Mouse (Mus musculus) urinary bladder, adult 18-20 months (tissue): ENCODE results near the gene Lrrc51.

Source experiments
- DNase-seq, 2 experiments: peaks; one replicate each; pipeline ENCODE4 v3.0.0; 2022; ENCODE audit warnings: low spot score in 2 of 2, mixed read lengths in 2 of 2

Lrrc51 gene

DNA sequence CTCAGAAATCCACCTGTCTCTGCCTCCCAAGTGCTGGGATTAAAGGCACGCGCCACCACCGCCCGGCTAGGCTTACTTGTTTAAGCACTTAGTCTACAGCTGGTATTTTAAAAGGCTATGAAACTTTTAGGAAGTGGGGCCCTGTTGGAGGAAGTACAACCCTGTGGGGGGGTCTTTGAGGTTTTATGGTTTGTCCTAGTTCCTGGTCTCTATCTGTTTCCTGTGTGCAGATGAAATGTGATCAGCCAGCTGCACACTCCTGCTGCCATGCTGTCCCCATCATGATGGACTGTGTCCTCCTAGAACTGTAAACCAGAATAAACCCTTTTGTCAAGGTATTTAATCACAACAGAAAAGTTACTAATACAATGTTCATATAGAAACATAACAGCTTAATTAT is 49.5 kb downstream of the Lrrc51 start:
- DNase-seq, result no peak

- DNase-seq, result no peak
Measured at GRCm38 (mm10) chr7:101882413-101883154, 51.1 kb downstream of the Lrrc51 start.

- DNase-seq, result no peak
Measured at GRCm38 (mm10) chr7:101880855-101881254, 52.8 kb downstream of the Lrrc51 start.

- DNase-seq, result no peak
Measured at GRCm38 (mm10) chr7:101875978-101876377, 57.7 kb downstream of the Lrrc51 start.

DNA sequence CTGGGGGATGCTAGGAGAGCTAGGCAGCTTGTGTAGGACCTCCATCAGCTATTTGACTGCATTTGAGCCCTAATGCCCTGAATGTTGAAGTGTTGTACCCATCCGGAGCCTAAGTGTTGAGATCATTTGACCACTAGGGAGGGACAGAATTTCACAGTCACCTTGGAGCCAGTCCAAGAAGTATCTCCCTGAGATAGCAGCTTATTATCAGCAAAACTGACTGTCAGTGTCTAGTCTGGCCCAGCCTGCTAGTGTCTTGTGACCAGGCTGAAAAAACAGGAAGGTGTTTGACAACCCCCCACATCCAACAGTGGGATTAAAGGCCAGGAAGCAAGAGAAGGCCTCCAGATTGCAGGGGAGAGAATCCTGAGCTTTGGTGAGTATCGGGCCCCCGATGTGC is 62.4 kb downstream of the Lrrc51 start:
- DNase-seq, result no peak

DNA sequence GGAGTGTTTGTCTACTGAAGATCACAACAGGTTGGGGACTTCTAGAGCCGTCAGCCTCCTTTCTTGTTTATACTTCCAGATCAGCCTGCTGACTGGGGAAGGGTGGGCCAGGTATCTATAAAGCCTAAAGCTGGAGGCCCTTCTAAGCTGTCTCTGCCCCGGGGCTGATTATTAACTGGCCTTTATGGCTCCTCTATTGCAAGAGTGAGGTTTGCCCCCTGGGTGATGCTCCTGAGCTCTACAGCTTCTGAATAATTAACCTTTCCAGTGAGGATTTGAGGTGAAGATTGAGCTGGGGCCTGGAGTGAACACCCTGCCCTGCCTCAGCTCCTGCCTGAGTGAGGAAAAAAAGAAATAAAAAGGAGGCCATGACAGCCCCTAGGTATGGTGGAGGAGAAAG is 63.1 kb downstream of the Lrrc51 start, which contains the start of gene Folr1:
Folr1 (minus strand) TSS at position 160 of the 400 bp plus-strand sequence.
- no peak for DNase-seq

- DNase-seq, result no peak
Measured at GRCm38 (mm10) chr7:101869163-101869500, 64.6 kb downstream of the Lrrc51 start.

DNA sequence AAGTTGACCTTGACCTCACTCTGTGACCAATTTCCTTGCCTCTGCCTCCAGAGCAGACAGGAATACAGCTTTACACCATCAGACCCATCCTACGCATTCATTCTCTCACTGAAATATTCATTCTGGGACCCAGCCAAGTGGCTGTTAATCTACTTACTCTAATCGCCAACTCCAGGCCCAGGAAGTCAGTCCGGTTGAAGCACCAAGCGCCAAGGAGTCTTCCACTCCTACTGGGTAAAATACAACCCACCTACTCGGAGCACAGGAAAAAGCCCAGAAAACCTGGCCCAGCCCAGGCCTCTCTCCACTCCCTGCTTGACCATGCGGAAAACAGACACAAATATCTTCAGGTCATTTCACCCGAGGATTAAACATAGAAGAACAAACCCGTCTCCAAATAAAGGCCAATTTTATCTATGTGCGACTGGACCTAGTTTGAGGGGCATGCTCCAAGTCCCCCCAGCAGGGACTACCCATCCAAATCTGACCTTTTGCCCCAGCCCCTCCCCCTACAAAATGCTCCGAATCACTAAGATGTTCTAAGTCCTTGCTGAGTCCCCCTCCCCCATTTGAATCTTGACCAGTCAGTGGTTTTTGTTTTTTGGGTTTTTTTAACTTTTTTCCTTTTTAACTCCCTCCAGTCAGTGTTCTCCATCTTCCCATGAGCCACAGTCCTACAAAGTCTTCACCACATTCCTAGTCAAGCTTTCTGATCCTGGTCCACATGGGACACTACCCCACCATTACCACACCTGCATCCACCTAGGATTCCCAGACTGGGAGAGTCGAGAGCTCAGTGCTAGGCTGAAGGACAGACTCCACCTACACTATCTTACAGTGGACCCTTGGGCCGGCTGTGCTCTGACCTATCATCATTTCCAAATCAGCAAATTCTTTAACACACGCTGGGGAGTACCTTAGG is 65.2 kb downstream of the Lrrc51 start:
- no peak for DNase-seq

GRCm38 (mm10) chr7:101867482-101867881 is 66.2 kb downstream of the Lrrc51 start:
- no peak for DNase-seq

- no peak for DNase-seq
Measured at GRCm38 (mm10) chr7:101866491-101867265, 67.0 kb downstream of the Lrrc51 start.

GRCm38 (mm10) chr7:101863415-101863814 is 70.3 kb downstream of the Lrrc51 start, which contains the start of gene Anapc15:
Anapc15 (plus strand) TSS chr7:101863715.
- no peak for DNase-seq
